Mouse (Mus musculus) hindbrain, embryonic 11.5 days (tissue): ENCODE measurements around the gene Ulk2. TPM values are rescaled to one million over a fixed set of nuclear protein-coding genes. Genes with fewer than 3 reads are reported as not detected.
"Not testable (repeated sequence)": the region's sequence is repeated elsewhere in the genome, so short reads cannot be mapped to it uniquely, and the experiment has no call there.

Source experiments
- ATAC-seq: fragments of 200-750 bp; cut with Nextera tagmentation; 2 replicates; pipeline ENCODE4 v1.8.0; 2017; ENCODE audit warnings: mild to moderate bottlenecking, moderate TSS enrichment, moderate library complexity; ENCODE audit not compliant: low FRiP score
- DNase-seq: peaks from one replicate; pipeline ENCODE4 v3.0.0-alpha.2; 2015; ENCODE audit warnings: low spot score
- H3K27ac ChIP-seq: fragments of 300-500 bp; sonication (generic); 2 replicates; pipeline ENCODE4 v1.5.1; 2014; ENCODE audit warnings: mild to moderate bottlenecking, low read depth, low read length
- H3K27me3 ChIP-seq: fragments of 300-500 bp; sonication (generic); 2 replicates; pipeline ENCODE4 v1.6.1; 2014; ENCODE audit warnings: mild to moderate bottlenecking, low read length, moderate library complexity, mixed read lengths; ENCODE audit not compliant: control insufficient read depth, insufficient read depth
- H3K36me3 ChIP-seq: fragments of 300-500 bp; sonication (generic); 2 replicates; pipeline ENCODE4 v1.6.1; 2014; ENCODE audit warnings: mild to moderate bottlenecking, low read length, moderate library complexity, mixed read lengths; ENCODE audit not compliant: control insufficient read depth, insufficient read depth
- H3K4me1 ChIP-seq: fragments of 300-500 bp; sonication (generic); replicated peaks from 2 replicates; pipeline ENCODE4 v1.6.1; 2014; ENCODE audit warnings: low read length, mixed read lengths; ENCODE audit not compliant: control insufficient read depth, insufficient read depth
- H3K4me2 ChIP-seq: fragments of 300-500 bp; sonication (generic); replicated peaks from 2 replicates; pipeline ENCODE4 v1.6.1; 2014; ENCODE audit warnings: mild to moderate bottlenecking, low read depth, low read length
- H3K4me3 ChIP-seq: fragments of 300-500 bp; sonication (generic); 2 replicates; pipeline ENCODE4 v1.5.1; 2014; ENCODE audit warnings: low read depth, low read length
- H3K9ac ChIP-seq: fragments of 300-500 bp; sonication (generic); 2 replicates; pipeline ENCODE4 v1.6.1; 2014; ENCODE audit warnings: low read depth, low read length
- H3K9me3 ChIP-seq: fragments of 300-500 bp; sonication (generic); 2 replicates; pipeline ENCODE4 v1.6.1; 2016; ENCODE audit warnings: low read length; ENCODE audit not compliant: control insufficient read depth
- WGBS: fragments of 180-500 bp; shearing (Covaris S2); extraction: QIAGEN DNeasy Blood & Tissue Kit; methylation state at CpG from one replicate; pipeline ENCODE4 v1.1.7; 2014; 5-methylcytosine and 5-hydroxymethylcytosine counted together
- polyA plus RNA-seq: library from polyadenylated mRNA; unstranded; fragments of >200 nt; fragmentation: Nextera tagmentation; extraction: Ambion mirVana; gene quantifications from 2 replicates; pipeline ENCODE4 v1.2.1, GENCODE M21; 2014

Ulk2 gene
- polyA plus RNA-seq, 1 experiment from 2014 or later = 28.6 TPM

- H3K4me2 ChIP-seq = no peak overlapping the region
- H3K36me3 ChIP-seq = peaks cover 11% of the 10 kb centered on the region; the same call in 1 of the 2 replicates
Measured at GRCm38 (mm10) chr11:61793441-61793840, 61.4 kb downstream of the Ulk2 start.

GRCm38 (mm10) chr11:61788550-61788949 lies 66.3 kb downstream of the Ulk2 start:
- H3K9ac ChIP-seq = no peak overlapping the region
- no peaks in the 10 kb centered on the region for H3K9me3 ChIP-seq
- peaks cover 8% of the 10 kb centered on the region; the same call in 1 of the 2 replicates for H3K36me3 ChIP-seq
- H3K4me3 ChIP-seq = no peak overlapping the region
- no peak for DNase-seq
- H3K4me2 ChIP-seq = no peak overlapping the region
- WGBS = 100% methylated on average over 1 of the region's 1 CpGs
- no peak overlapping the region for H3K27ac ChIP-seq
- no peaks in the 10 kb centered on the region for H3K4me1 ChIP-seq
- no peaks in the 10 kb centered on the region for H3K27me3 ChIP-seq
- no peak for ATAC-seq

More at GRCm38 (mm10) chr11:61793441-61793840, 61.4 kb downstream of the Ulk2 start:
- DNase-seq (no peak), ATAC-seq (no peak)
- Histone ChIP-seq H3K27ac (no peak overlapping the region), H3K27me3 (no peaks in the 10 kb centered on the region), H3K4me1 (no peaks in the 10 kb centered on the region), H3K9me3 (no peaks in the 10 kb centered on the region), H3K4me3 (no peak overlapping the region), H3K9ac (no peak overlapping the region)
- 90% methylated on average over 1 of the region's 1 CpGs for WGBS

- not testable (repeated sequence) for H3K27ac ChIP-seq, H3K4me1 ChIP-seq, DNase-seq, H3K36me3 ChIP-seq, H3K27me3 ChIP-seq, H3K9ac ChIP-seq, H3K9me3 ChIP-seq, ATAC-seq, H3K4me3 ChIP-seq, H3K4me2 ChIP-seq
- 93% methylated on average over 3 of the region's 3 CpGs for WGBS
Measured at GRCm38 (mm10) chr11:61782526-61782925, 72.3 kb downstream of the Ulk2 start.

- Histone ChIP-seq H3K9ac (no peak overlapping the region), H3K4me3 (no peak overlapping the region), H3K36me3 (peaks cover 3% of the 10 kb centered on the region; the same call in 1 of the 2 replicates), H3K9me3 (no peaks in the 10 kb centered on the region), H3K4me2 (no peak overlapping the region), H3K27ac (no peak overlapping the region), H3K4me1 (no peaks in the 10 kb centered on the region), H3K27me3 (no peaks in the 10 kb centered on the region)
- DNase-seq (no peak), ATAC-seq (no peak)
- WGBS = 85% methylated on average over 4 of the region's 4 CpGs
Measured at GRCm38 (mm10) chr11:61774551-61775149, 80.2 kb downstream of the Ulk2 start.

GRCm38 (mm10) chr11:61761584-61762407 lies 93.1 kb downstream of the Ulk2 start, which contains the start of gene Prpsap2:
TSS of gene Prpsap2 (minus strand) at chr11:61762088.
- peak; percentile 95 for ATAC-seq
- DNase-seq = peak; percentile 100
- Histone ChIP-seq H3K9ac (peak within 1 kb of the TSS; percentile 49), H3K4me2 (peak within 1 kb of the TSS; percentile 43), H3K36me3 (no peaks in the 10 kb centered on the region), H3K27ac (peak within 1 kb of the TSS; percentile 58; the same call in 1 of the 2 replicates), H3K27me3 (no peaks in the 10 kb centered on the region), H3K4me3 (peak within 1 kb of the TSS; percentile 38), H3K4me1 (no peaks in the 10 kb centered on the region), H3K9me3 (no peaks in the 10 kb centered on the region)
- WGBS = 1% methylated on average over 50 of the region's 51 CpGs

GRCm38 (mm10) chr11:61760518-61760917 lies 94.4 kb downstream of the Ulk2 start:
- Histone ChIP-seq H3K4me2 (peak overlapping the region; percentile 43), H3K27me3 (no peaks in the 10 kb centered on the region), H3K9ac (no peak overlapping the region), H3K4me3 (peak overlapping the region; percentile 38; the same call in 1 of the 2 replicates), H3K4me1 (no peaks in the 10 kb centered on the region), H3K9me3 (no peaks in the 10 kb centered on the region), H3K36me3 (peaks cover 4% of the 10 kb centered on the region; the same call in 1 of the 2 replicates), H3K27ac (no peak overlapping the region)
- WGBS = 65% methylated on average over 5 of the region's 5 CpGs
- peak; percentile 8 for DNase-seq
- no peak for ATAC-seq

- ATAC-seq (no peak), DNase-seq (no peak)
- H3K4me2 ChIP-seq = no peak overlapping the region
- no peak overlapping the region for H3K9ac ChIP-seq
- H3K9me3 ChIP-seq = no peaks in the 10 kb centered on the region
- WGBS = 92% methylated on average over 2 of the region's 2 CpGs
- peaks cover 5% of the 10 kb centered on the region; the same call in 1 of the 2 replicates for H3K36me3 ChIP-seq
- H3K27me3 ChIP-seq = no peaks in the 10 kb centered on the region
- H3K4me1 ChIP-seq = no peaks in the 10 kb centered on the region
- no peak overlapping the region for H3K4me3 ChIP-seq
- no peak overlapping the region for H3K27ac ChIP-seq
Measured at GRCm38 (mm10) chr11:61757151-61757550, 97.7 kb downstream of the Ulk2 start.

GRCm38 (mm10) chr11:61751612-61752011 lies 103.3 kb downstream of the Ulk2 start:
- peaks cover 11% of the 10 kb centered on the region; the same call in 1 of the 2 replicates for H3K36me3 ChIP-seq
- H3K4me3 ChIP-seq = no peak overlapping the region
- H3K27ac ChIP-seq = no peak overlapping the region
- DNase-seq (peak; percentile 12), ATAC-seq (no peak)
- no peak overlapping the region for H3K4me2 ChIP-seq
- no peaks in the 10 kb centered on the region for H3K27me3 ChIP-seq
- H3K9ac ChIP-seq = no peak overlapping the region
- no peaks in the 10 kb centered on the region for H3K9me3 ChIP-seq
- 75% methylated on average over 5 of the region's 5 CpGs for WGBS
- H3K4me1 ChIP-seq = no peaks in the 10 kb centered on the region
